Mouse (Mus musculus) gastrocnemius, postnatal 4 days (tissue): Measurements from ENCODE around the gene Vti1b. TPM values are rescaled to one million over a fixed set of nuclear protein-coding genes. Genes with fewer than 3 reads are reported as not detected.
"Not testable (repeated sequence)": the region's sequence is repeated elsewhere in the genome, so short reads cannot be mapped to it uniquely, and the experiment has no call there.

Source experiments
- DNase-seq, 2 experiments: peaks; one replicate each; pipeline ENCODE4 v3.0.0; 2021 to 2022; ENCODE audit warnings: low spot score in 2 of 2, mixed read lengths in 2 of 2
- long read RNA-seq, 2 experiments: library from polyadenylated mRNA; stranded (forward); transcript quantifications; one replicate each; pipeline ENCODE4 v2.0.0; 2021
- total RNA-seq, 2 experiments: library from RNA; stranded (reverse); gene quantifications; 2 replicates each; pipeline ENCODE4 v1.2.3; 2021

Vti1b gene
- total RNA-seq: 10 to 100 TPM; 49.1 to 54.9 TPM
- long read RNA-seq, experiment 1, transcript Vti1b-201 (6 exons, 1,490 nt): major isoform, 38 of 41 reads
- long read RNA-seq, experiment 1, partial matches to known transcripts: 0 of 41 reads
- long read RNA-seq, experiment 1, other reads (novel, unspliced or antisense): 2 of 41 reads
- long read RNA-seq, experiment 2, transcript Vti1b-201 (6 exons, 1,490 nt): major isoform, 32 of 38 reads
- long read RNA-seq, experiment 2, partial matches to known transcripts: 0 of 38 reads
- long read RNA-seq, experiment 2, other reads (novel, unspliced or antisense): 6 of 38 reads

- peak; percentile 70 to 89 for DNase-seq
Measured at GRCm38 (mm10) chr12:79172019-79172941, at the start of gene Vti1b. Gene Vti1b, minus strand, starts transcription at chr12:79172667.

- DNase-seq: no peak
Measured at GRCm38 (mm10) chr12:79217511-79217910, 45.0 kb upstream of the Vti1b start.

GRCm38 (mm10) chr12:79211447-79211846 is 39.0 kb upstream of the Vti1b start:
- no peak for DNase-seq

GRCm38 (mm10) chr12:79208703-79209464 is 36.4 kb upstream of the Vti1b start, which contains the start of gene Rdh12:
Gene Rdh12, plus strand, starts transcription at chr12:79208914.
- no peak for DNase-seq

GRCm38 (mm10) chr12:79201882-79202281 is 29.4 kb upstream of the Vti1b start:
- DNase-seq: no peak

- no peak for DNase-seq
Measured at GRCm38 (mm10) chr12:79197105-79197504, 24.6 kb upstream of the Vti1b start.

- DNase-seq: peak; percentile 33 to 74
Measured at GRCm38 (mm10) chr12:79193441-79193840, 21.0 kb upstream of the Vti1b start.

GRCm38 (mm10) chr12:79192193-79192592 is 19.7 kb upstream of the Vti1b start, which contains the start of gene Rdh11:
Gene Rdh11, minus strand, starts transcription at chr12:79192293.
- DNase-seq: no peak

- peak; percentile 36 to 80 for DNase-seq
Measured at GRCm38 (mm10) chr12:79191701-79192100, 19.2 kb upstream of the Vti1b start.

- peak in 1 of 2 experiments; percentile 38 for DNase-seq
Measured at GRCm38 (mm10) chr12:79190931-79191673, 18.6 kb upstream of the Vti1b start.

- not testable (repeated sequence) for DNase-seq
Measured at GRCm38 (mm10) chr12:79185160-79185559, 12.7 kb upstream of the Vti1b start.

GRCm38 (mm10) chr12:79175998-79176397 is 3.5 kb upstream of the Vti1b start:
- no peak for DNase-seq

- no peak for DNase-seq
Measured at GRCm38 (mm10) chr12:79173721-79174120, 1.3 kb upstream of the Vti1b start.

GRCm38 (mm10) chr12:79171269-79171995 is 1.0 kb downstream of the Vti1b start:
- no peak for DNase-seq

GRCm38 (mm10) chr12:79170421-79170820 is 2.0 kb downstream of the Vti1b start:
- DNase-seq: no peak

- DNase-seq: no peak
Measured at GRCm38 (mm10) chr12:79169173-79169572, 3.3 kb downstream of the Vti1b start.

GRCm38 (mm10) chr12:79162876-79163275 is 9.6 kb downstream of the Vti1b start:
- no peak for DNase-seq

GRCm38 (mm10) chr12:79149653-79150052 is 22.8 kb downstream of the Vti1b start:
- DNase-seq: no peak

GRCm38 (mm10) chr12:79141384-79141783 is 31.1 kb downstream of the Vti1b start:
- DNase-seq: no peak

- no peak for DNase-seq
Measured at GRCm38 (mm10) chr12:79140811-79141210, 31.7 kb downstream of the Vti1b start.
